Mouse (Mus musculus): Measurements from ENCODE around the gene Kctd4. TPM values are rescaled to one million over a fixed set of nuclear protein-coding genes. Genes with fewer than 3 reads are reported as not detected.
A peak's percentile ranks its signal among the peaks of the same experiment; 100 is the strongest.

Gene Kctd4
- total and polyA plus RNA-seq, 3 experiments = 0.06 TPM; not detected in 2

DNA sequence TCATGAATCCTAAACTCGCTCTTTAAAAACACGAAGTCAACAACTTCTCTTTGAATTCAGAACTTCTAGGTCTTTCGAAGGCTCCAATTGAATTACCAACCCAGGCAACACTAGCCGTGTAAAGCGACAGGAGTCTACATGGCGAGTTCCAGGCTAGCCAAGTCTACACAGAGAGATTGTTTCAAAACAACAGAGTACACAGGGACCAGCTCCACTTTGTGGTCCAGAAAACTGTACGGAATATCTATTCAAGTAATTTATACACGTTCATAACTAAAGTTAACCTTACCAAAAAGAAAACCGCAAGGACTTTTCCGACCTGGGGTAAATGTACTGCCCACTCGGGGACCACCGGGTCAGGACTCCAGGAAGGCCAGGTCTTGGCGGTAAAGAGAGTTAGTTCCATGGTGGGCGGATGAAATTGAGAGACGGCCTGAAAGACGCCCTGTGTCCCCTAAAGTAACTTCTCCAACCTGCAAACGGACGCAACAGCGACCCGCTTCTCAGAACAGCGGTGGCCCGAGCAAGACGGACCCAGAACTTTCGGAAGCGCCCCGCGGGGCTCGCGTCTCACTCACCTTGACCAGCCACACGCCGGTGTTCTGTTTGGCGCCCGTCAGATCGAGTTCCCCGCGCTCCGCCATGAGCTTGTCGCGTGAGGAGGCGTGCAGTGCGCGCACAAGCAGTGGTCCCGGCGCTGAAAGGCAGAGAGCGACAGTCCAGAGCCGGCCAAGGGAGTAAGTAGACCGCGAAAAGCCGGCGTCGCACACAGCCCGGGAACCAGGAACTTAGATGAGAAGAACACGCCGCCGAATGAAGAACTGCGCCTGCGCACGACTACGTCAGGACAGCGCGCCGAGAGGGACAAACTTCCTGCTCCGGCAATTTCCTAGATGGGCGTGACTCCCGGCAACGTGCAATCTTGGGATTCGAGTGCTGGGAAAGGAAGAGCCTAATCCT lies 55.6 kb downstream of the Kctd4 start, which contains the start of gene Gtf2f2 (continued):
- TF ChIP-seq KAT2A (IDR thresholded peaks at IDR 0.05; ENCODE audit: insufficient replicate concordance, low read length) (peak; percentile 86; the same call in 1 of the 2 replicates), IRF4 (IDR thresholded peaks at IDR 0.05; ENCODE audit: low read depth, low read length) (peak; percentile 77), UBTF (IDR thresholded peaks at IDR 0.05; ENCODE audit: low read depth, low read length) (0 out of 2 replicates have a peak, but pooled peaks have one; percentile 50), ETS1 (conservative IDR thresholded peaks at IDR 0.05; ENCODE audit: low read depth, low read length) (no peak), MYC (IDR thresholded peaks at IDR 0.05; ENCODE audit: low read depth, low read length) (peak; percentile 97), MAX (IDR thresholded peaks at IDR 0.05; ENCODE audit: low read length) (peak; percentile 97), NELFE (IDR thresholded peaks at IDR 0.05; ENCODE audit: low read depth, low read length) (peak; percentile 76), TBP (conservative IDR thresholded peaks at IDR 0.05; ENCODE audit: low read depth, low read length) (peak; percentile 52; the same call in 1 of the 2 replicates), SMC3 (IDR thresholded peaks at IDR 0.05; ENCODE audit: low read depth, low read length) (no peak)

DNA sequence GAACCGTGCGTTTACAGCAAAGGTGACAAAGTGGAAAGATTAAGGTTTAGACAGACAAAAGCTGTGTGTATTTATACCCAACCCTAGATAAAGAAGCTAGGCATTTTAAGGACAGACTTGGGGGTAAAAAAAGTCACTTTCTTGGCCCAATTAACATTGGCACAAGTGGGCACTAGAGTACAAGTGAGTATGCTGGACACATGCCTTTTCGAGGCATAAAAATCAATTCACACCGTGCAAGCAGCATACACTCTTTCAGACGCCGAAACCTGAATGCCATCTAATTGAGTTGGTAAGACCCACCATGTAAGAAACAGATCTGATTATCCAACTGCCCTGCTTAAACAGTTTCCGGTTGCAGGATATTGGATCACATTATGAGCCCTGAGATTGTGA lies 56.3 kb downstream of the Kctd4 start:
- Histone ChIP-seq H3K4me3 (replicated peaks in 1 of 3; ENCODE audit: low read depth in 2 of 3, low read length in 2 of 3, poor library complexity in 1 of 3) (peak overlapping the region; percentile 90 to 91 (median 91)), H3K36me3 (replicated peaks in 1 of 2; ENCODE audit: control insufficient read depth in 1 of 2, insufficient read depth in 1 of 2, low read length in 1 of 2) (peaks cover 0 to 14% of the 10 kb centered on the region in 2 experiments), H3K79me2 (replicated peaks; ENCODE audit: control insufficient read depth, extremely low read depth, insufficient read depth, poor library complexity, severe bottlenecking) (peaks cover 35% of the 10 kb centered on the region), H3K27ac (ENCODE audit: insufficient read depth, low read depth) (no peak overlapping the region), H3K4me1 (ENCODE audit: control insufficient read depth in 1 of 2, insufficient read depth in 2 of 2) (peaks cover 2 to 30% of the 10 kb centered on the region in 2 experiments; a peak in 3 of 4 replicates), H3K9ac (ENCODE audit: insufficient read depth, low read depth) (peak overlapping the region; percentile 27; the same call in 1 of the 2 replicates), H3K27me3 (replicated peaks) (no peaks in the 10 kb centered on the region), H3K4me2 (ENCODE audit: insufficient read depth, low read depth, poor library complexity, severe bottlenecking) (peak overlapping the region; percentile 99), H3K9me3 (replicated peaks; ENCODE audit: low read length) (no peaks in the 10 kb centered on the region)
- dilution Hi-C loops (cut with MboI; ENCODE audit: extremely low pct_ligation_motif_present, extremely low pct_unique_long_range_greater_than_20kb, low sequenced_read_pairs) (no loop called here), in situ Hi-C loops (cut with MboI; ENCODE audit: low pct_ligation_motif_present, low pct_unique_long_range_greater_than_20kb, low sequenced_read_pairs) (loop anchor here (10.0 kb wide), 1 partner anchor 54 kb away; no protein-coding TSS in a partner anchor)
- no peak for DNase-seq (ENCODE audit: extremely low read depth)
- 0 out of 2 replicates have a peak, but pooled peaks have one; percentile 15 for TF ChIP-seq ZNF384 (IDR thresholded peaks at IDR 0.05; ENCODE audit: low read depth, low read length)
- TF ChIP-seq UBTF (IDR thresholded peaks at IDR 0.05; ENCODE audit: low read depth, low read length) = no peak
- TF ChIP-seq MYC (IDR thresholded peaks at IDR 0.05; ENCODE audit: low read depth, low read length) = 0 out of 2 replicates have a peak, but pooled peaks have one; percentile 9
- 0 out of 2 replicates have a peak, but pooled peaks have one; percentile 4 for TF ChIP-seq MEF2A (IDR thresholded peaks at IDR 0.05; ENCODE audit: borderline replicate concordance, low read depth, low read length)
- TF ChIP-seq POLR2A (IDR thresholded peaks at IDR 0.05; ENCODE audit: low read depth, low read length) = 0 out of 2 replicates have a peak, but pooled peaks have one; percentile 1
- no peak for TF ChIP-seq RAD21 (IDR thresholded peaks at IDR 0.05; ENCODE audit: low read depth, low read length)
- no peak for TF ChIP-seq GABPA (IDR thresholded peaks at IDR 0.05; ENCODE audit: insufficient replicate concordance, low read depth, low read length)
- TF ChIP-seq USF2 (conservative IDR thresholded peaks at IDR 0.05; ENCODE audit: low read depth, low read length) = no peak
- no peak for TF ChIP-seq CTCF (conservative IDR thresholded peaks at IDR 0.05 in 1 of 2, IDR thresholded peaks at IDR 0.05 in 1 of 2; ENCODE audit: low read depth in 2 of 2, low read length in 2 of 2)
